Mouse (Mus musculus) midbrain, postnatal 0 days (tissue): ENCODE measurements around the gene Stpg3. TPM values are rescaled to one million over a fixed set of nuclear protein-coding genes. Genes with fewer than 3 reads are reported as not detected.
A peak's percentile ranks its signal among the peaks of the same experiment; 100 is the strongest.

Source experiments
- ATAC-seq: fragments of 200-750 bp; cut with Nextera tagmentation; 2 replicates; pipeline ENCODE4 v1.8.0; 2017; ENCODE audit warnings: moderate number of reproducible peaks, mild to moderate bottlenecking, moderate TSS enrichment, moderate library complexity; ENCODE audit not compliant: low FRiP score
- DNase-seq: peaks from one replicate; pipeline ENCODE4 v3.0.0-alpha.2; 2015; ENCODE audit warnings: low spot score
- H3K27ac ChIP-seq: fragments of 300-500 bp; sonication (generic); 2 replicates; pipeline ENCODE4 v1.5.1; 2014; ENCODE audit warnings: low read depth, mild to moderate bottlenecking, low read length, mixed read lengths
- H3K27me3 ChIP-seq: fragments of 300-500 bp; sonication (generic); 2 replicates; pipeline ENCODE4 v1.6.1; 2014; ENCODE audit warnings: low read length, control low read depth, mixed read lengths; ENCODE audit not compliant: insufficient read depth
- H3K36me3 ChIP-seq: fragments of 300-500 bp; sonication (generic); 2 replicates; pipeline ENCODE4 v1.6.1; 2014; ENCODE audit warnings: low read length, control low read depth, mixed read lengths; ENCODE audit not compliant: insufficient read depth
- H3K4me1 ChIP-seq: fragments of 300-500 bp; sonication (generic); 2 replicates; pipeline ENCODE4 v1.6.1; 2014; ENCODE audit warnings: mild to moderate bottlenecking, control low read depth, antibody characterized with exemption, low read length, mixed read lengths; ENCODE audit not compliant: insufficient read depth
- H3K4me2 ChIP-seq: fragments of 300-500 bp; sonication (generic); 2 replicates; pipeline ENCODE4 v1.6.1; 2014; ENCODE audit warnings: low read depth, mild to moderate bottlenecking, low read length, mixed read lengths; ENCODE audit not compliant: poor library complexity, severe bottlenecking
- H3K4me3 ChIP-seq: fragments of 300-500 bp; sonication (generic); 2 replicates; pipeline ENCODE4 v1.5.1; 2014; ENCODE audit warnings: low read depth, mild to moderate bottlenecking, low read length, moderate library complexity
- H3K9ac ChIP-seq: fragments of 300-500 bp; sonication (generic); replicated peaks from 2 replicates; pipeline ENCODE4 v1.6.1; 2014; ENCODE audit warnings: mild to moderate bottlenecking, low read length, moderate library complexity, mixed read lengths; ENCODE audit not compliant: poor library complexity, severe bottlenecking
- H3K9me3 ChIP-seq: fragments of 300-500 bp; sonication (generic); 2 replicates; pipeline ENCODE4 v1.6.1; 2016; ENCODE audit warnings: low read length, control low read depth
- CTCF ChIP-seq: IDR thresholded peaks from 2 replicates; pipeline ENCODE4 v1.5.1; 2016; ENCODE audit warnings: antibody characterized with exemption, mild to moderate bottlenecking
- WGBS: fragments of 180-500 bp; shearing (Covaris S2); extraction: QIAGEN DNeasy Blood & Tissue Kit; methylation state at CpG from one replicate; pipeline ENCODE4 v1.1.7; 2014; 5-methylcytosine and 5-hydroxymethylcytosine counted together
- polyA plus RNA-seq: library from polyadenylated mRNA; unstranded; fragments of >200 nt; fragmentation: Nextera tagmentation; extraction: Ambion mirVana; gene quantifications from 2 replicates; pipeline ENCODE4 v1.2.1, GENCODE M21; 2015
- total RNA-seq: library from RNA; depleted of rRNA; stranded (reverse); fragments of >200 nt; gene quantifications from 2 replicates; pipeline ENCODE4 v1.2.3, GENCODE M21; 2014; rRNA removed

Gene Stpg3
- total and polyA plus RNA-seq, 2 experiments from 2014 or later, result 0.38 TPM; not detected in 1

- DNase-seq, result peak; percentile 75
- WGBS, result 1% methylated on average over 33 of the region's 41 CpGs
- H3K4me2 ChIP-seq, result peak overlapping the region; percentile 97
Measured at GRCm38 (mm10) chr2:25167919-25168664, 46.3 kb downstream of the Stpg3 start.

GRCm38 (mm10) chr2:25167481-25167880, 47.0 kb downstream of the Stpg3 start:
- DNase-seq (peak; percentile 28), ATAC-seq (peak; percentile 50)
- Histone ChIP-seq H3K4me1 (peaks cover 11% of the 10 kb centered on the region; the same call in 1 of the 2 replicates), H3K4me2 (peak overlapping the region; percentile 97), H3K4me3 (peak overlapping the region; percentile 62), H3K27me3 (no peaks in the 10 kb centered on the region), H3K36me3 (no peaks in the 10 kb centered on the region), H3K9me3 (no peaks in the 10 kb centered on the region), H3K27ac (peak overlapping the region; percentile 52), H3K9ac (peak overlapping the region; percentile 77)
- peak; percentile 24; the same call in 1 of the 2 replicates for TF ChIP-seq CTCF
- 20% methylated on average over 4 of the region's 4 CpGs for WGBS

More at GRCm38 (mm10) chr2:25167919-25168664, 46.3 kb downstream of the Stpg3 start:
- peak; percentile 72 for ATAC-seq
- H3K4me3 ChIP-seq, result peak overlapping the region; percentile 62
- no peaks in the 10 kb centered on the region for H3K36me3 ChIP-seq
- H3K27me3 ChIP-seq, result no peaks in the 10 kb centered on the region
- H3K27ac ChIP-seq, result peak overlapping the region; percentile 52
- no peaks in the 10 kb centered on the region for H3K9me3 ChIP-seq
- H3K9ac ChIP-seq, result peak overlapping the region; percentile 77
- no peak for TF ChIP-seq CTCF
- H3K4me1 ChIP-seq, result peaks cover 11% of the 10 kb centered on the region; the same call in 1 of the 2 replicates

Other genes starting within 250 kb of the Stpg3 start
Only the 30 nearest of the 32 such genes appear.
- gene Mrpl41, start 239.5 kb downstream of the Stpg3 start, total RNA-seq, result 62.6 and 68.1 TPM in 2 replicates
- 183 and 197 TPM in 2 replicates for gene Mrpl41, start 239.5 kb downstream of the Stpg3 start, polyA plus RNA-seq
- 3.6 and 6.3 TPM in 2 replicates for gene Pnpla7, start 238.6 kb downstream of the Stpg3 start, total RNA-seq
- gene Pnpla7, start 238.6 kb downstream of the Stpg3 start, polyA plus RNA-seq, result 3.1 and 3.2 TPM in 2 replicates
- gene Nsmf, start 160.3 kb downstream of the Stpg3 start, total RNA-seq, result 266 and 278 TPM in 2 replicates
- 182 and 187 TPM in 2 replicates for gene Nsmf, start 160.3 kb downstream of the Stpg3 start, polyA plus RNA-seq
- not detected in 2 replicates for gene Entpd8, start 134.3 kb downstream of the Stpg3 start, total RNA-seq
- gene Entpd8, start 134.3 kb downstream of the Stpg3 start, polyA plus RNA-seq, result not detected in 2 replicates
- not detected in 2 replicates for gene Noxa1, start 119.5 kb downstream of the Stpg3 start, total RNA-seq
- not detected in 2 replicates for gene Noxa1, start 119.5 kb downstream of the Stpg3 start, polyA plus RNA-seq
- gene Nrarp, start 33.9 kb downstream of the Stpg3 start, total RNA-seq, result 49.2 and 49.9 TPM in 2 replicates
- 16.1 and 16.5 TPM in 2 replicates for gene Nrarp, start 33.9 kb downstream of the Stpg3 start, polyA plus RNA-seq
- gene Tor4a, start 17.8 kb downstream of the Stpg3 start, total RNA-seq, result 1.7 and 3.5 TPM in 2 replicates
- 0.98 and 1.3 TPM in 2 replicates for gene Tor4a, start 17.8 kb downstream of the Stpg3 start, polyA plus RNA-seq
- gene Nelfb, start 3.1 kb downstream of the Stpg3 start, total RNA-seq, result 87.0 and 101 TPM in 2 replicates
- gene Nelfb, start 3.1 kb downstream of the Stpg3 start, polyA plus RNA-seq, result 90.4 TPM in 2 replicates
- not detected in 2 replicates for gene Fam166a, start 4.1 kb upstream of the Stpg3 start, total RNA-seq
- gene Fam166a, start 4.1 kb upstream of the Stpg3 start, polyA plus RNA-seq, result 1.5 TPM in 1 of 2 replicates, not detected in the other
- 547 and 625 TPM in 2 replicates for gene Tubb4b, start 10.1 kb upstream of the Stpg3 start, total RNA-seq
- gene Tubb4b, start 10.1 kb upstream of the Stpg3 start, polyA plus RNA-seq, result 461 and 501 TPM in 2 replicates
- gene Slc34a3, start 19.7 kb upstream of the Stpg3 start, total RNA-seq, result not detected in 2 replicates
- not detected in 2 replicates for gene Slc34a3, start 19.7 kb upstream of the Stpg3 start, polyA plus RNA-seq
- gene Rnf224, start 22.1 kb upstream of the Stpg3 start, total RNA-seq, result 0.33 TPM in 1 of 2 replicates, not detected in the other
- not detected in 2 replicates for gene Rnf224, start 22.1 kb upstream of the Stpg3 start, polyA plus RNA-seq
- gene Rnf208, start 27.6 kb upstream of the Stpg3 start, total RNA-seq, result 130 and 157 TPM in 2 replicates
- gene Rnf208, start 27.6 kb upstream of the Stpg3 start, polyA plus RNA-seq, result 240 and 253 TPM in 2 replicates
- 1.2 TPM in 1 of 2 replicates, not detected in the other for gene Cysrt1, start 27.8 kb upstream of the Stpg3 start, total RNA-seq
- 0.19 TPM in 1 of 2 replicates, not detected in the other for gene Cysrt1, start 27.8 kb upstream of the Stpg3 start, polyA plus RNA-seq
- gene AL732309.1, start 32.2 kb upstream of the Stpg3 start, total RNA-seq, result 7.3 and 12.3 TPM in 2 replicates
- gene AL732309.1, start 32.2 kb upstream of the Stpg3 start, polyA plus RNA-seq, result 2.4 and 3.0 TPM in 2 replicates
- gene Tmem203, start 40.8 kb upstream of the Stpg3 start, total RNA-seq, result 34.4 and 47.8 TPM in 2 replicates
- 20.0 and 22.7 TPM in 2 replicates for gene Tmem203, start 40.8 kb upstream of the Stpg3 start, polyA plus RNA-seq
- gene Tprn, start 48.0 kb upstream of the Stpg3 start, total RNA-seq, result 23.7 and 45.5 TPM in 2 replicates
- gene Tprn, start 48.0 kb upstream of the Stpg3 start, polyA plus RNA-seq, result 17.8 and 18.1 TPM in 2 replicates
- gene Ssna1, start 57.8 kb upstream of the Stpg3 start, total RNA-seq, result 71.7 and 83.9 TPM in 2 replicates
- gene Ssna1, start 57.8 kb upstream of the Stpg3 start, polyA plus RNA-seq, result 158 and 172 TPM in 2 replicates
- gene Anapc2, start 57.8 kb upstream of the Stpg3 start, total RNA-seq, result 35.0 and 39.3 TPM in 2 replicates
- gene Anapc2, start 57.8 kb upstream of the Stpg3 start, polyA plus RNA-seq, result 103 and 107 TPM in 2 replicates
- not detected in 2 replicates for gene Tmem210, start 73.5 kb upstream of the Stpg3 start, total RNA-seq
- not detected in 2 replicates for gene Tmem210, start 73.5 kb upstream of the Stpg3 start, polyA plus RNA-seq
- gene Lrrc26, start 75.3 kb upstream of the Stpg3 start, total RNA-seq, result not detected in 2 replicates
- gene Lrrc26, start 75.3 kb upstream of the Stpg3 start, polyA plus RNA-seq, result 0.23 and 0.26 TPM in 2 replicates
- gene Grin1, start 104.5 kb upstream of the Stpg3 start, total RNA-seq, result 120 and 146 TPM in 2 replicates
- 71.5 and 72.3 TPM in 2 replicates for gene Grin1, start 104.5 kb upstream of the Stpg3 start, polyA plus RNA-seq
- gene Man1b1, start 117.7 kb upstream of the Stpg3 start, total RNA-seq, result 58.9 and 60.0 TPM in 2 replicates
- 42.2 and 53.1 TPM in 2 replicates for gene Man1b1, start 117.7 kb upstream of the Stpg3 start, polyA plus RNA-seq
- gene Dpp7, start 141.7 kb upstream of the Stpg3 start, total RNA-seq, result 14.9 and 20.3 TPM in 2 replicates
- 22.7 and 26.2 TPM in 2 replicates for gene Dpp7, start 141.7 kb upstream of the Stpg3 start, polyA plus RNA-seq
- gene Uap1l1, start 151.0 kb upstream of the Stpg3 start, total RNA-seq, result 7.9 and 9.9 TPM in 2 replicates
- 11.7 and 14.1 TPM in 2 replicates for gene Uap1l1, start 151.0 kb upstream of the Stpg3 start, polyA plus RNA-seq
- gene Sapcd2, start 157.7 kb upstream of the Stpg3 start, total RNA-seq, result 18.9 and 21.6 TPM in 2 replicates
- 12.7 and 13.4 TPM in 2 replicates for gene Sapcd2, start 157.7 kb upstream of the Stpg3 start, polyA plus RNA-seq
- 4.2 and 4.4 TPM in 2 replicates for gene Entpd2, start 181.2 kb upstream of the Stpg3 start, total RNA-seq
- 10.4 and 10.6 TPM in 2 replicates for gene Entpd2, start 181.2 kb upstream of the Stpg3 start, polyA plus RNA-seq
- gene Npdc1, start 184.7 kb upstream of the Stpg3 start, total RNA-seq, result 199 and 234 TPM in 2 replicates
- 470 and 481 TPM in 2 replicates for gene Npdc1, start 184.7 kb upstream of the Stpg3 start, polyA plus RNA-seq
- gene Fut7, start 208.6 kb upstream of the Stpg3 start, total RNA-seq, result 0.42 and 1.6 TPM in 2 replicates
- 0.22 and 0.23 TPM in 2 replicates for gene Fut7, start 208.6 kb upstream of the Stpg3 start, polyA plus RNA-seq
- gene Abca2, start 214.1 kb upstream of the Stpg3 start, total RNA-seq, result 79.8 and 84.3 TPM in 2 replicates
- 13.5 and 14.5 TPM in 2 replicates for gene Abca2, start 214.1 kb upstream of the Stpg3 start, polyA plus RNA-seq